Mouse (Mus musculus) cerebellum, adult 8-10 months (tissue): ENCODE data around the gene Urb1.

Experiments
- DNase-seq: peaks from one replicate; pipeline ENCODE4 v3.0.0; 2022

Gene Urb1

GRCm38 (mm10) chr16:90765195-90765877 is 44.9 kb downstream of the Urb1 start:
- DNase-seq: no peak

DNA sequence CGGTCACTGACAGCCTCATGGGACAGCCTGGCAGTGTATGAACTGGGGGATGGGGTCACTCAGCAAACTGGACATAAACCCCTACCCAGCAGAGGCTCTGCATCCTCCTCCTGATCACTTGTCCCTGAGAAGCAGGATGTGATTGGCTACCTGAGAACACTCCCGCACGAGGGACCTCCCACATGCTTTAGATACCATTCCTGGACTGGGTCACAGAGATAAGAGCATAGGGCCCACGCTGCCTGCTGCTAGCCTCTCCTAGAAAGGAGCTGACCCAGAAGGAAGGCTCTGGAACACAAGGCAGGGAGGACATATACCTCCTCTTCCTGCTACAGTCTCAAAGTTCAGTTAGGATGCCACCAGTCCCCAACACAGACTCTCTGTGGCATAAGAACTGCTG is 49.7 kb downstream of the Urb1 start:
- DNase-seq: no peak

- DNase-seq: no peak
Observed at GRCm38 (mm10) chr16:90759335-90759734, 50.9 kb downstream of the Urb1 start.

GRCm38 (mm10) chr16:90753386-90753941 is 56.7 kb downstream of the Urb1 start:
- DNase-seq: no peak

- no peak for DNase-seq
Observed at GRCm38 (mm10) chr16:90748169-90748568, 62.0 kb downstream of the Urb1 start.

DNA sequence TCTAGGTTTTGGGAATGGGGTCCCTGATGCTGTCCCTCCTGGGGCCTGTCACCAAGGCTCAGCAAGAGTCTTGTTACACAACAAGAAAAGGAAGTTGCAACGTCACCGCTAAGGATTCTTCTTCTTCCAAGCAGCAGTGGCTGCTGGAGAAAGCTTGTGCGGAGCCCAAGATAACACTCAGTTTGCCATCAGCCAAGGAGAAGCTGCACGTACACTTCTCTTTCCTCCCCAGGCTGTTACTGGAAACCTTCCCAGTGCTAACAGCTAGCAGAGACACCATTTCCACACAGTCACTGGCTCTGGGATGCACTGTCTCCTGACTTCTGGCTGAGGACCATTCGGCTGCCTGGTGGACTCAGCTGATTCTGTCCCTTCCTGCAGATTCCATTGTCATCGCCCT is 63.1 kb downstream of the Urb1 start:
- DNase-seq: no peak

- DNase-seq: no peak
Observed at GRCm38 (mm10) chr16:90738092-90738956, 71.9 kb downstream of the Urb1 start, which contains the start of gene Mrap. Gene Mrap, plus strand, starts transcription at chr16:90738207.

DNA sequence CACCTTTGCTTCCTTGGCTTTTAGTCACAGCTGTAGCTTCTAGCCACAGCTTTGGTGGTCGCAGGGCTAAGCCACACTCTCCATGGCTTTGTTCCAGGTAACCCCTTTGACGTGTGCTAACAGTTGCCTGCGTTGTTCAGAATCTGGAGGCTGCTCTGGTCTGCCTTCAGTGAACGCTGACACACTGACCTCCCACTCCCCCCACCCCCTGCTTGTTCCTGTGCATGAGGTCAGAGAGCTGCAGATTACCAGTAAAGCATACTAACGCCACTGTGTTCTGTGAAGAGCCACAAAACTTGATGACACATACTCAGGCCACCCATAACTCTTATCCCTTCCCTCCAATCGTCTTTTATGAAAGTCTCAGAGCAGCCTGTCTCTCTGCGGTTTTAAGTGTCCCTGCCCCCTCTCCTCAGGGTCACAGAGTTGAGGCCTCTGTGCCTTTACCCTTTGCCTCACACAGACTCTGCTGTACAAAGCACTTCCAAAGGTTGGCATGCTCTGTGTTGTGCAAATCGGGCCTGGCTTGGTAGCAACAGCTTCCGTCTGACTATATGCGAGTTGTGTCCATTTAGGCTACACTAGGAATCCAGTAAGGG is 73.4 kb downstream of the Urb1 start:
- no peak for DNase-seq

DNA sequence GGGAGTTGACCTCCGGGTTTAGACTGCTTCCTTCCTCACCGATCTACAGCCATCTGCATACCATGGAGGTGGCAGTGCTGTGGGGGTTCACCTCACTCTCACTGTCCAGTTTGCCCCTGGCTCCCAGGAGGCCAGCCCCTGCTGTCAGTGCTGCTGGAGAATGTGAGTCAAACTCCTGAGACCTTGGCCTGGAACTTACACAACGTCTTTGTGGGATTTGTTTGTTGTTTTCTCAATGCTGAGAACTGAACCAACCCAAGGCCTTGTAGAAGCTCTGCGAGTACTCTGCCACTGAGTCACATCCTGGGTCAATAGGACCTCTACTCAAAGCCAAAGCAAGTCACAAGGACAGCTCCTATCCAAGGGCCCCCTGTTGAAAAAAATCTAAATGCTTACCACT is 74.6 kb downstream of the Urb1 start:
- DNase-seq: no peak

DNA sequence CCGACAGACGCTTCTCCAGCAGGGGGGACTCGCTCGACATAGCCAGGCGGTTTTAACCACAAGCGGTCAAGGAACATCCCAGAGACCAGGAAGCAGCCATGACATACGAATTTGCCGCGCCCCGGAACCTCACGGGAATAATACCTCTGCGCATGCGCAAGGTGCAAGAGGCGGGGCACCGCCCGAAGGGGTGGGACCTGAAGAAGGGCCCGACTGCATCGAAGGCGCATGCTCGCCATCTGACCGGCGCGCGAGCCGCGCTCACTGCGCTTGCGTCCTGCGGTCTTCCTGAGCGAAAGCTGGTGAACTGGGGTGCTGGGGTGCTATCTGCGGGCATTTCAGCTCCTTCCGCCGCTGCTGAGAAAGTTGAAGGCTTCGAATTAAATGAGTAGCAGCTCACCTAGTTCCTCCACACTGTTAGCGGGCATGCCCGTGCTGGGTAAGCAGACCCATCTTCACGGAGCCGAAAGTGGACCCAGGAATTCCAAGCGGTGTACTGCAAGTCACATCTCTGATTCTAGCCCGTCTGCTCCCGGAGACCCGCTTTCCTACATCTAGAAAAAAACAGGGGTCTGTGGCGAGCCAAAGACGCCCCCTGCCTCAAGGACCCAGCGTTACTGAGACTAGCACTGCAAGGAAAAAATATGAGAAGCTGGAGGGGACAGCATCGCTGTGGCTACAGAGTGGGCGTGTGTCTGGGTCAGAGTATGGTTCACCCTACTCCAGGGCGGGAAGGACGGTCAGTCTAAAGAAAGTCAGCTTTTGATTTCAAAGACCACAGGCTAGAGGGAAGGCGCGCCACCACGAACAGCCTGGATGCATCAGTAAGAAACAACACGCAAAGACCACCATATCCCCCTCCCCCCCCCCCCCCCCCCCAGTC is 82.7 kb downstream of the Urb1 start, which contains the start of gene Mis18a:
Mis18a (minus strand) TSS at position 172 of the 883 bp plus-strand sequence.
- peak; percentile 95 for DNase-seq

DNA sequence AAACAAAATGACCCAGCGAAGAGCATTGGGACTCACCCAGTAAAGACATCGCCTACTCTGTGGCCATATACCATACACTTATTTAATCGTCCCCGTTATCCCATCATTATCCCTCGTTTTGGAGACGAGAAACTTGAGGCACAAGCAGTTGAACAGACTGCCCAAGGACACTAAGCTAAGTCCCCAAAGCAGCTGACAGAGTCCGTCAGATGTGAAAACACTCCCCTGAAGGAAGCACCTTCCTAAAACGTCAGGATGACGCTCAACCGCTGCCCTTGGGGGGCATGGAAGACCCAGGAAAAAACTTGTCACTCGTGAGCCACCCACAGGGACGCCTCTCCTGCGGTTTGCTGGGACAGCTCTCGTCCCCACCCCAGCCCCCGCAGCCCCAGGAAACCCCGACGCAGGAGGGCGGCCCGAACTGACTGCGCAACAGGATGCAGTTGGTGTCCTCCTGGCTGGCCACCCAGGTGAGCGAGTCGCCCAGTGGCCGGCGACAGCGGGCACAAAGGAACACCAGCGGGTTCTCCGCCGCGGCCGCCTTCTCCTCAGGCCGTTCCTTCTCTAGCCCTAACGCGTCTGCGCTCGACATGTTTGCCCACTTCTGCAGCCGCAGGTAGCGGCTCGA is 83.5 kb downstream of the Urb1 start:
- DNase-seq: no peak

DNA sequence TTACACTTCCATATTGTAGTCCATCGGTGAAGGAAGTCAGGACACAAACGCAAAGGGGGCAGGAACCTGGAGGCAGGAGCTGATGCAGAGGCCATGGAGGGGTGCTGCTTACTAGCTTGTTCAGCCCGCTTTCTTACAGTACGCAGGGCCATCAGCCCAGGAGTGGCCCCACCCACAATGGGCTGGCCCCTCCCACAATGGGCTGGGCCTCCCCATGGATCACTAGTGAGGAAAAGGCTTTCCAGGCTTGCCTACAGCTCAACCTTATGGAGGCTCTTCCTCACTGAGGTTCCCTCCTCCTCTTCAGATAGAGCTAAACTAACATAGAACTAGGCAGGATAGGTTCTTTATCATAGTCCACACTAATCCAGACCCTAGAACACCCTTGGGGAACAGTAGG is 86.2 kb downstream of the Urb1 start:
- no peak for DNase-seq

GRCm38 (mm10) chr16:90710313-90710712 is 99.9 kb downstream of the Urb1 start:
- no peak for DNase-seq

GRCm38 (mm10) chr16:90709711-90710289 is 100.4 kb downstream of the Urb1 start:
- peak; percentile 69 for DNase-seq

- DNase-seq: no peak
Observed at GRCm38 (mm10) chr16:90706279-90706678, 103.9 kb downstream of the Urb1 start.

DNA sequence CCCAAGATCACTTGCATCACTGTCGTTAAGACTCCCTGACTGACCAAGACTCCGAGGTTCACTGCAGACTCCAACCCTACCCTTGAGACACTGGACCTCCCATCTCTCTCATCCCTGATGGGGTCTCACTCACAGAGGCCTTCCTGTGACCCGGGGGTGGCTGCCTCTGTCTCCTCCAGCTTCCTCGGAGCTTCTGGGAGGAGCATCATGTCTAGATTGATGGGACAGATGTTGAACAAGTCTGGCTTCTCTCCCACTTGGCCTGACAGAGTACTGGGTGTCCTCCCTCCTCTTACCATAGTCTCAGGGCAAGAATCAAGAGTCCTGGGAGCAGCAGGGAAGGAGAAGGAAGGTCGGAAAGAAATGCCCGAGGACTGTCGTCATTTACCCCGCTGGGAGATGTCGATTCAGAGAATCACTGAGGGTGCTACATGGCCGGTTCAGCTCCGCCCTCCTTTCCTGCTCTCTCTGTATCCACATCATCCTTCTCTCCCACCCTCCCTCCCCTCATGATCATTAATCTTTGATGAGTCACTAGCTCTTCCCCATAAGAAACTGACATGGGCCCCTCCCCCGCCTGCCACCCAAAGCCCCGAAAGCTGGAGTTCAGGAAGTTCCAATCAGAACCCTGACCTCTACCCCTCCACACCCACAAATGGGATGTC is 105.9 kb downstream of the Urb1 start:
- no peak for DNase-seq

DNA sequence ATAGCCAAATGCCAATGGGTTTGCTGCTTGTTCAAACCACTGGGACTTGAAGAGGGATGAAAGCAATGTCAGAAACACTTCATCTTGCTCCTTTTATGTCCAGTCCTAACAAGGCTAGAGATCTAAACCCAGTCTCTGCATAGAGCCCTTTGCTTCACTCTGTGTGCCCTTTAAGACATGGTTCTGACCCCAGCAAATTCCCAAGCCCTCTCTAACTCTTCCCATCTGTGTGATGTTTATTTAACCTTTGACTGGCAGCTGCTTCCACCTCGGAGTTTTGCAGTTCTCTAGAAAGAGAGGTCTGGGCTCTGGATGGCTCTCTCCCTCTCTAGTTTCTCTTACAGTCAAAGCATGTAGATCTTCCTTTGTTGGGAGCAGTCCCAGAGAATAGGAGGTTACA is 106.6 kb downstream of the Urb1 start:
- DNase-seq: no peak

DNA sequence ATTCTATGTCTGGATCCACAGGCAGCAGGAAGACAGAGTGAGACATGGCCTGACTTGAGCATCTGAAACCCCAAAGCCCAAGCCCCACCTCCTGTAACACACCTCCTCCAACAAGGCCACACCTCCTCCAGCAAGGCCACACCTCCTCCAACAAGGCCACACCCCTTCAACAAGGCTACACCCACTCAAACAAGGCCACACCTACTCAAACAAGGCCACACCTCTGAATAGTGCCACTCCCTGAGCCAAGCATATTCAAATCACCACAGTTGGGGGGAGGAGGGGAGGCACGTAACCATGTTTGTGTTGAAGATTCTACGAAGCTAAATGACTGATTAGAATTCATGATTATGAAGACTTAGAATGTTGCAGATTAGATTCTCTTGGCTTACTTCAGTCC is 108.7 kb downstream of the Urb1 start:
- DNase-seq: no peak
